Mouse (Mus musculus) fibroblast of lung, adult 2 months (primary cell): ENCODE measurements around the gene Klk1b27.
"Not testable (repeated sequence)": the region's sequence is repeated elsewhere in the genome, so short reads cannot be mapped to it uniquely, and the experiment has no call there.

Source experiments
- DNase-seq: peaks from one replicate; pipeline ENCODE4 v3.0.0-alpha.2; 2011; ENCODE audit warnings: low read depth

The Klk1b27 gene

DNA sequence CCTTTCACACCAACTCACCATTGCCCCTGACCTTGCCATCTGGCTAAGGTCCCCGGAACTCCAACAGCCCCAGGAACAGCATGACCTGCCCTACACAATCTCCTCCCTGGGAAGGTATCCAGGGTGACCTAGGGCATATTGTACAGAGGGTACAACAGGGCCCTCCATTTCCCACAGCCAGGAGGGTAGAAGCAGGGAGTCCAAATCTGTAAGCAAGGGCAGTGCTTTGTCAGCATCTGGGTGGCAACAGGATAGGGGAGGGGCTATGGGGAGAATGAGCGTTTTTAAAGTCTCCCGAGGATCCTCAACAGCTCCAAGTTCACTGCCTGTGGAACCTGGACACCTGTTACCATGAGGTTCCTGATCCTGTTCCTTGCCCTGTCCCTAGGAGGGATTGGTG lies at the start of gene Klk1b27:
Gene Klk1b27, plus strand, starts transcription at position 301 of the 400 bp plus-strand sequence.
- DNase-seq, result not testable (repeated sequence)

- DNase-seq, result no peak
These were observed 47.2 kb upstream of the Klk1b27 start for GRCm38 (mm10) chr7:44004847-44005246.

GRCm38 (mm10) chr7:44011868-44012267 lies 40.2 kb upstream of the Klk1b27 start, which contains the start of gene Klk1b26:
Gene Klk1b26, plus strand, starts transcription at chr7:44012168.
- DNase-seq, result not testable (repeated sequence)

DNA sequence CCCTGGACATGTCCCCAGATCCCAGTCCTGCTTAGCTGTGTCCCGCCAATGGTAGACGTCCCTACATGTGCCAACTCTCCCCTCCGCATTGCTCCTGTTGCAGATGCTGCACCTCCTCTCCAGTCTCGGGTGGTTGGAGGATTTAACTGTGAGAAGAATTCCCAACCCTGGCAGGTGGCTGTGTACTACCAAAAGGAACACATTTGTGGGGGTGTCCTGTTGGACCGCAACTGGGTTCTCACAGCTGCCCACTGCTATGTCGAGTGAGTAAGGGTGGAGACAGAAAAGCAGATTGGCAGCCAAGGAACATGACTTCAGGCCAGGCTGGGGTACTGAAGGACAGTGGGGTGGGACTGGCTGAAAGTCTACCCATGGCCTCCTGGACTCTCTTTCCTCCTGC lies 37.4 kb upstream of the Klk1b27 start:
- DNase-seq, result not testable (repeated sequence)

DNA sequence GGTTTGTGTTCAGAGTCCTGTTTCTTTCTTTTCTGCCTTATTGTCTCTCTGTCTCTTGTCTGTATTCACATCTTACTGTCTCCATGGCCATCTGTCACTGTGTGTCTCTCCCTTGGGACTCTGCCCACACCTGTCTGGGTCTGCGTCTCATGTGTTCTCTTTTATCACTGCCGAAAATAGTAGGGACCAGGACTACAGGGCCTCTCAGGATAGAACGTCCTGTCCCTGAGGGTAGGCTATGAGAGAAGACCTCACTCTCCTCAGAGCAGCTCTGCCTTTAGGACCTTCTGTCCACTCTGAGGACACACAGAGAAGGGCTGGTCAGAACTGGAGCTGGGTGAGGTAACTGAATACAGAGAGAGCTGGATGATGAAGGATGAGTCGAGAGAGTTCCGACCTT lies 37.0 kb upstream of the Klk1b27 start:
- DNase-seq, result no peak

- DNase-seq, result no peak
These were observed 20.0 kb downstream of the Klk1b27 start for GRCm38 (mm10) chr7:44072117-44072516.

DNA sequence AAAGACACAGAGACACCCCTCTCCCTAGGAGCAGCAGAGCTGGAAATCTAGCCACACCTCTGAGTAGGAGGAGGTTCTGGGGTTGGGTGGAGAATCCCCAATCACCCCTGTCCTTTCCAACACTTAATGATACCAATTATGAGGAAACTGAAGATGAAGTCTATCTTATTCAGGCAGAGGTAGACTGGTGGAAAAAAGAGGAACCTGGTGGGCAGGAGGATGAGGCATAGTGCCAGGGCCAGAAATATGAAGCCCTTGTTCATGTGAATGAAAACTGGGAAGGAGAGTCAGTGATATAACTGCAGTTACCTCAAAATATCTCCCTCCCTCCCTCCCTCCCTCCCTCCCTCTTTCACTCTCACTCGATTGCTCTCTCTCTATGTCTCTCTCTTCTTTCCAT lies 25.6 kb downstream of the Klk1b27 start:
- DNase-seq, result no peak

GRCm38 (mm10) chr7:44096111-44096510 lies 44.0 kb downstream of the Klk1b27 start:
- no peak for DNase-seq

- not testable (repeated sequence) for DNase-seq
These were observed 49.9 kb downstream of the Klk1b27 start, which contains the start of gene Klk1b21 for GRCm38 (mm10) chr7:44102028-44102427. Gene Klk1b21, plus strand, starts transcription at chr7:44102328.
